In genomic region chr8:122055321-122055720, GRCm38 (mm10) we compare ENCODE assay signal across 16 mouse cellular contexts.
DNase-seq lines count a peak whose midpoint lies in the region; ATAC-seq lines count a peak whose summit lies in the region.
"Had no signal": no experiment of that assay in that cellular context is flagged by ENCODE, and none has a peak within 500 bp of the region (broad histone marks: within the 10 kb centered on the region; RNA-seq: fewer than 3 reads in every experiment).

No protein-coding gene starts in this region.

- DNase-seq in hindbrain, embryonic 10.5 days (ENCODE audit: low spot score): peak; percentile 19
- peak; percentile 21 for DNase-seq in R1 (ENCODE audit: low read depth, low spot score)
- peak; percentile 53 for DNase-seq in neural tube, embryonic 11.5 days (ENCODE audit: low spot score)
- DNase-seq in gastrocnemius, postnatal 14 days: no peak
- DNase-seq in left cerebral cortex, adult 18-20 months (ENCODE audit: low spot score in 2 of 2): no peak
- DNase-seq: adrenal gland, adult 8-10 months; cerebellum, adult 18-20 months; forebrain, postnatal 0 days; kidney, adult 18-20 months; thymus, postnatal 36 days had no signal

- no peaks in the 10 kb centered on the region for H3K9me3 ChIP-seq in hindbrain, embryonic 10.5 days
- no peaks in the 10 kb centered on the region for H3K9me3 ChIP-seq in hindbrain, embryonic 12.5 days (replicated peaks)
- no peaks in the 10 kb centered on the region for H3K9me3 ChIP-seq in embryonic facial prominence, embryonic 13.5 days
- no peaks in the 10 kb centered on the region for H3K9me3 ChIP-seq in neural tube, embryonic 11.5 days (ENCODE audit: control insufficient read depth, low read length)

- H3K27me3 ChIP-seq in hindbrain, embryonic 10.5 days (ENCODE audit: insufficient read depth, poor library complexity, severe bottlenecking): peaks cover 12% of the 10 kb centered on the region; the same call in 1 of the 2 replicates
- no peaks in the 10 kb centered on the region for H3K27me3 ChIP-seq in hindbrain, embryonic 12.5 days
- no peaks in the 10 kb centered on the region for H3K27me3 ChIP-seq in embryonic facial prominence, embryonic 13.5 days
- H3K27me3 ChIP-seq in neural tube, embryonic 11.5 days (ENCODE audit: control insufficient read depth, insufficient read depth, low read length): no peaks in the 10 kb centered on the region

- H3K27ac ChIP-seq in hindbrain, embryonic 10.5 days: peak overlapping the region; percentile 69
- no peak overlapping the region for H3K27ac ChIP-seq in hindbrain, embryonic 12.5 days
- H3K27ac ChIP-seq in embryonic facial prominence, embryonic 13.5 days: peak overlapping the region; percentile 71; the same call in 1 of the 2 replicates
- no peak overlapping the region for H3K27ac ChIP-seq in neural tube, embryonic 11.5 days (ENCODE audit: low read depth, low read length)
- H3K27ac ChIP-seq: hindbrain, embryonic 14.5 days; liver, embryonic 14.5 days had no signal

- no peak overlapping the region for H3K4me3 ChIP-seq in hindbrain, embryonic 10.5 days
- no peak overlapping the region for H3K4me3 ChIP-seq in hindbrain, embryonic 12.5 days
- no peak overlapping the region for H3K4me3 ChIP-seq in embryonic facial prominence, embryonic 13.5 days
- H3K4me3 ChIP-seq in neural tube, embryonic 11.5 days (ENCODE audit: low read depth, low read length): no peak overlapping the region
- H3K4me3 ChIP-seq: erythroblast, embryonic 14.5 days had no signal

- H3K4me1 ChIP-seq in hindbrain, embryonic 10.5 days (replicated peaks): peaks cover 34% of the 10 kb centered on the region
- H3K4me1 ChIP-seq in hindbrain, embryonic 12.5 days: peaks cover 12% of the 10 kb centered on the region
- H3K4me1 ChIP-seq in embryonic facial prominence, embryonic 13.5 days: peaks cover 23% of the 10 kb centered on the region
- H3K4me1 ChIP-seq in neural tube, embryonic 11.5 days (ENCODE audit: control insufficient read depth, insufficient read depth, low read length): no peaks in the 10 kb centered on the region

- H3K4me2 ChIP-seq in hindbrain, embryonic 12.5 days (replicated peaks): no peak overlapping the region
- H3K4me2 ChIP-seq in embryonic facial prominence, embryonic 13.5 days: no peak overlapping the region; the same call in 1 of the 2 replicates
- no peak overlapping the region for H3K4me2 ChIP-seq in neural tube, embryonic 11.5 days (ENCODE audit: low read depth)
- H3K4me2 ChIP-seq: hindbrain, embryonic 14.5 days had no signal

- 55% methylated on average over 10 of the region's 10 CpGs for WGBS in hindbrain, embryonic 10.5 days
- 43% methylated on average over 10 of the region's 10 CpGs for WGBS in hindbrain, embryonic 12.5 days
- 48% methylated on average over 10 of the region's 10 CpGs for WGBS in embryonic facial prominence, embryonic 13.5 days
- WGBS in neural tube, embryonic 11.5 days: 42% methylated on average over 10 of the region's 10 CpGs

- intact Hi-C loops in gastrocnemius, postnatal 14 days (cut with DNase I; ENCODE audit: low total_unique reads): no loop called here

- H3K9ac ChIP-seq in hindbrain, embryonic 12.5 days: no peak overlapping the region
- no peak overlapping the region for H3K9ac ChIP-seq in embryonic facial prominence, embryonic 13.5 days
- no peak overlapping the region for H3K9ac ChIP-seq in neural tube, embryonic 11.5 days (ENCODE audit: low read length)
- H3K9ac ChIP-seq: forebrain, postnatal 0 days; hindbrain, embryonic 14.5 days; liver, embryonic 14.5 days had no signal

- ATAC-seq in hindbrain, embryonic 12.5 days (ENCODE audit: low FRiP score): no peak
- ATAC-seq in embryonic facial prominence, embryonic 13.5 days (ENCODE audit: insufficient number of reproducible peaks, insufficient read depth, low FRiP score, low TSS enrichment, low read depth): no peak
- no peak for ATAC-seq in neural tube, embryonic 11.5 days (ENCODE audit: insufficient read depth, low FRiP score, low TSS enrichment)
- ATAC-seq: forebrain, postnatal 0 days; lung, postnatal 0 days had no signal

- H3K36me3 ChIP-seq in hindbrain, embryonic 10.5 days: no peaks in the 10 kb centered on the region
- H3K36me3 ChIP-seq in hindbrain, embryonic 12.5 days: no peaks in the 10 kb centered on the region
- no peaks in the 10 kb centered on the region for H3K36me3 ChIP-seq in embryonic facial prominence, embryonic 13.5 days
- no peaks in the 10 kb centered on the region for H3K36me3 ChIP-seq in neural tube, embryonic 11.5 days (ENCODE audit: control insufficient read depth, insufficient read depth, low read length)

Comparison
In these comparisons a context has a peak if more than half of its experiments do, and no peak if none do; other contexts are left out.
1. H3K27ac ChIP-seq: peak in hindbrain, embryonic 10.5 days (single experiment) and embryonic facial prominence, embryonic 13.5 days (single experiment); none in hindbrain, embryonic 12.5 days (single experiment) and neural tube, embryonic 11.5 days (single experiment).
2. DNase-seq: peak in hindbrain, embryonic 10.5 days (single experiment), R1 (single experiment) and neural tube, embryonic 11.5 days (single experiment); none in gastrocnemius, postnatal 14 days (single experiment) and left cerebral cortex, adult 18-20 months (0 of 2).